Mouse (Mus musculus) frontal cortex, adult 2 months (tissue): ENCODE measurements around the gene Slc9c1. TPM values are rescaled to one million over a fixed set of nuclear protein-coding genes. Genes with fewer than 3 reads are reported as not detected.

ENCODE experiments used
- DNase-seq, 2 experiments: peaks; one replicate each; pipeline ENCODE4 v3.0.0; 2022; ENCODE audit warnings: low spot score in 1 of 2; ENCODE audit errors: extremely low spot score in 1 of 2
- polyA plus RNA-seq: library from polyadenylated mRNA; depleted of rRNA; stranded (reverse); fragments of >200 nt; gene quantifications from 2 replicates; pipeline ENCODE4 v1.2.3, GENCODE M21; 2012; rRNA removed

Gene Slc9c1
- polyA plus RNA-seq, 1 experiment, result not detected

DNA sequence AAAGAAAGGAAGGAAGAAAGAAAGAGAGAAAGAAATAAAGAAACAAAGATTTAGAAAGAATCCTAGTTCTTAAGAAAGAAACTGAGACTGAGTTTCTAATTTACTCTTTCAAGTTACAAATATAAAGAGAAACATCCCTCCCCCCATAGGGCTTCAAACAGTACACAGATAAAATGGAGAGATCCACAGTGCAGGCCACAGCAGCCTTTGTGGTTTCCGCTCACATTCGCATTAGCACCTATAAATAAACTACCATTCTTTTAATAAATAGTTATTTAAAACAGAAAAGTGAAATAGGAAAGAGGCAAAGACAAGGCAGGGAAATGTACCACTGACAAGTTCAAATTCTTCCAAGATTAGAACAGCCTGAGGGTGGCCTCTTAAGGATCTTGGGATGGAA, 89.7 kb downstream of the Slc9c1 start:
- DNase-seq, result no peak

DNA sequence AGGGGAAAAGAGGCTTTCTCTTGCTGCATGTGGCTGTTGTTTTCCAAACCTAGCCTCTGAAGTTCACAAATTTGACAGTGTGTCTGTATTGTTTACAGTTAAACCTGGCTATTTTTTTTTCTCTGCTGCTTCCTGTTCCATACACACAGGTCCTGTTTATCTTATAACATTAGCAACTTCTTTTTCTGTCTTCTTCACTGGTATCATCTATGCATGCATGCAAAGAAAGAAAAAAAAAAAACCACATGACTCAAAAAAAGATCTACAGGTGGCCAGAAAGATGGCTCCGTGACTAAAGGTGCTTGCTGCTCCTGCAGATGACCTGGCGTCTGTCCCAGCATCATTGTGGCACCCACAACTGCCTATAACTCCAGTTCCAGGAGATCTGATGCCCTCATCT, 90.2 kb downstream of the Slc9c1 start:
- no peak for DNase-seq

DNA sequence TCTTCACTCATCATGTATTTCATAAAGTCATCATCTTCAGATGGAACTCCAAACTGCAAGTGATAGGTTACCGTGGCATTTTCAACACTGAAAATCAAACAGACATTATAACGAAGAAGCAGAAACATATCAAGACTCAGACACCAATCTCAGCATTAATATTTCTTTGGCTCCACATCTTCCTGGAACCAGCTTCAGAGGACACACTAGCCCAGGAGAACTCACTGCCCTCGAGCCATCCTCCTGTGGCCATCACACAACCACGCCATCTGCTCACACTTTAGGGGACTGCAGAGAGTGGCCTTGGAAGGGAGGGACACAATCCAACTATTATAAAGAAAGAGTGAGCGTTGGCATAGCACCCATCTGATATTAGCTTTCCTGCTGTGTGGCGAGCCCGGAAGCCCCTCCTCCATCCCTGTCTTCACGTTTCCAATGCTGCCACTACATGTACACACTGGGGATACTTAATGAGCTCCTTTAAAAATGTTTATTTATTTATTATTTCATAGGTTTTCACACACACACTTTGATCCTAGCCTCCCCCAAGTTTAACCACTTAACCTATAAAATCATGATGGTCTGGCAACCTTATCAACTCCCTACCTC, 94.5 kb downstream of the Slc9c1 start:
- no peak for DNase-seq

DNA sequence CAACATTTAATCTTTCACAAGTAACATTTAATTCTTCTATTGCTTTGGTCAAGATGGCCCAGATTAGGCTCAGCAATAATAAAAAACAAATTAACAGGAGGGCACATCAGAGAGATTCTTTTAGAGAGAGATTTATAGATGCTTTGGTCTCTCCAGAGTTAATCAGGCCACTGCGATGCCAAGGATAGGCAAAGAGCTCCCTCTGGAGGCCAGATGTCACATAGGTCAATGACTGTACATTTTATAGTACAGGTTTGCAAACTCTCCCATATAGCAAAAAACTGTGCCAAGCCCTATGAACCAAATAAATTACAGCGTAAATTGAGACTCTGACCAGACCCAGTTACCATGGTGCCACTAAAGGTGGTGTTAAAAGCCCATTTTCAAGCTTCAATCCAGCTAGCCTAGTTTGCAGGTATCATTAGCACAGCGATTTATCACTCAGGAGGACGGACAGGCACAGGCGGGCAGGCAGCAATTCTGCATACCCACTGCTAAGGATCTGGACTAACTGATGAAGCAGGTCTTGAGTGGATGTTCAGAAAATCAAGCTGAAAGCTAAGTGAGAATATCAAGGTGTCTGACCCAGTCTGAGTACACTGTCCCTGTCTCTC, 95.3 kb downstream of the Slc9c1 start:
- DNase-seq, result peak in 1 of 2 experiments; percentile 86

DNA sequence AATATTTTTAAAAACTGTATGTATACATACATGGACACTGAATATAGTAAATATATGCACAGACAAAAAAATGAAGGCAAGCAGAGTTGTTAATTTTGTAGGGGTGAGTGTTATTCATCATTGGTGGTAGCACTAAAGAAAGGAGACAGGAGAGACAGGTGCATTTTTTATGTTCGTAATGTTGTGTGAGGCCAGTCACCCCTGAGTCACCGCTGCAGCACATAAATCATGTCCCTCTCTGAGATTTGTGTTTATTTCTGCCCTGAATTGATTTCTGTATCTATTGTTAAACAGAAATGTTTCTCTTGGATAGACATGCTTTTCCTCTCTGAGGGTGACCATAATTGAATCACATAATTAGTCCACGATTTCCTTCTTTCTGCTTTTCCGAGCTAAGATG, 97.3 kb downstream of the Slc9c1 start:
- no peak for DNase-seq

DNA sequence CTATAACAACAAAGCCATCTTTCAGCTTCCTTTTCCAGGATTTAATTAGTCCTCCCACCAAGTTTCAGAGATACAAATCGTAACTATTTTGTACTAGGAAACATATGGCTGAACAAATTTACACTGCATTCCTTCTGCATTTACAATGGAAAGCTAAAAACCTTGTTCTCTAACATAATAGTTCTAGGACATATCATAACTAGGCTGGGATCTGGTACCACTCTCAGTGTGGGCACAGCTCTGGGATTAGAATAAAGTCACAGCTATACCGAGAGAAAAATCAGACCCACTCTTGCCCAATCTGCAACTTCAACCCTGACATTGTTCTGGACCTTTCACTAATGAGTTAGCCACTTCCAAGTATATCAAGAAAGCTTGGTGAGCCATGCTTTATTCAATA, 100.7 kb downstream of the Slc9c1 start:
- DNase-seq, result no peak

DNA sequence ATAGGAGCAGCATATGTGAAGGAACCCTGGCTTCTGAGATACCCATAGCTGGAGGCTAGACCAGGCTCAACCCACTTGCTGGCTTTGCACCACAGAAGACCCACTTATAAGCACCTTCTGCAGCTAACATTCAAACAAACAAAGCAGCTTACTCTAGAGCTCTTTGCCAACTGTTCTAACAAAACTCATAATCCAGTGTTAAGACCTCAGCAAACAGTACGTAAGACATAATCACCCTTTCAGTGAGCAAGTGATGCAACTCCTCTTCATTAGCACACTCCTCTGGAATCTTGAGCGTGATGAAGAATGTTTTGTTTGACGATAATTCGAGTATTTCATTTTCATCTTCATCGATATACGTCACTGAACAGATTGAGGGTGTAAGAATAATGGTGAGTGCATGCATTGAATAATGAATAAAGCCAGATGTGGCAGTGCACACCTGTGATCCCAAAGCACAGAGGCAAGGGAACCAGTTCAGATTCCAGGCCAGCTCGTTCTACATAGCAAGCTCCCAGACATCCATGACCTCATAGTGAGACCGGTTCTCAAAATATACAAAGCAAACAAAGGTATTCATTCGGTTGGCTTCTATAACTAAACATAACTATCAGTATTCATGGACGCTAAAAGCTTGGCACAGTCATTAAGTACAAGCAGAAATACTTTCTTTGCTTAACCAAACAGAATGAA, 105.1 kb downstream of the Slc9c1 start:
- DNase-seq, result no peak

DNA sequence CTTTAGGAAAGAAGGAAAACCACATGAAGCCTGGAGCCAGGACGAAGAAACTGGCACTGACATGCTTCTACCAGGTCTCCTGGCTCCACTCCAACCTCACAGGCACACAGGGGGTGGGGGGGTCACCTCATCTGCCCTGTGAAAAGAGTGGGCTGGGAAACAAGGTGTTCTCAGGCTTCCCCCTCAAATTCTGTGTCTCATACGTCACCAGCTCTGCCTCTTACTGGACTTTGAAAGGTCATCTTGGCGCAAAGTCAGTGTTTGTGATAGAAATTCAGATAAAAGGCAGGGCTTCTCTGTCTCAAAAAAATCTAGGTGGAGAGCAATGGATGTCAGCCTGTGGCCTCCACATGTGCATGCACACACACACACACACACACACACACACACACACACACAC, 106.2 kb downstream of the Slc9c1 start:
- DNase-seq, result no peak

DNA sequence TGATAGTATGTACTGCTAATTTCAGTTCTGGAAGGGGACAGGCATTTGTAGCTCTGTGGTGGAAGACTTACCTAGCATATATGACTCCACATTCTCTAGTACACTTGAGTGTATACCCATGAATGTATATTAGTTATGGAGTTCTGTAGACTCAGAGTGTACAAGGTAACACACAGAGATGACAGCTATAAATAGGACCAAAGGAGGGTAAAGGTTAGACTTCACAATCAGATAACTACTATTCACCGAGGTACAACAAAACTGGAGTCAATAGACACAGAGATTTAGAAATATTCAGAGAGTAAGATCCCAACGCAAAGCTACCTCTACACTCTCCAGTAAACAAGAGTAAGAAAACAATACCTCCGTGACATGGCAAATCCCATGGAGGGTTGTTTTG, 108.8 kb downstream of the Slc9c1 start:
- DNase-seq, result no peak

DNA sequence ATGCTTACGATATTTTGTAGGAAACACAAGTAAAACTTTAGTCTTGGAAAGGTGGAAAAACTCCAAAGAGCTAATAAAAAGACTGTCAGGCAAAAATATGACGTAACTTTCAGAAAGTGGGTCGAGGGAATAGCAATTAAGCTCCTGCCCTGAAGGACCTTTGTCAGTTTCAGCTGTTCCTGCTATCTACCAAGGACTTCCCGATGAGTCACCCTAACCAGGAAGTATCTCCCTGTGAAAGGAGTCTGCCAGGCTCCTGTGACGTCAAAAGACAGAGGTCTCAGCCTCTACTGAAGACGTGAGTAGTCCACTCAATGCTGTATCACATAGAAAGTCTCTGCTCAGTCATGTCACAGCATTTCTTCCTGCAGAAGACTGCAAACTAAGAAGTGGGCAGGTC, 109.3 kb downstream of the Slc9c1 start:
- no peak for DNase-seq

DNA sequence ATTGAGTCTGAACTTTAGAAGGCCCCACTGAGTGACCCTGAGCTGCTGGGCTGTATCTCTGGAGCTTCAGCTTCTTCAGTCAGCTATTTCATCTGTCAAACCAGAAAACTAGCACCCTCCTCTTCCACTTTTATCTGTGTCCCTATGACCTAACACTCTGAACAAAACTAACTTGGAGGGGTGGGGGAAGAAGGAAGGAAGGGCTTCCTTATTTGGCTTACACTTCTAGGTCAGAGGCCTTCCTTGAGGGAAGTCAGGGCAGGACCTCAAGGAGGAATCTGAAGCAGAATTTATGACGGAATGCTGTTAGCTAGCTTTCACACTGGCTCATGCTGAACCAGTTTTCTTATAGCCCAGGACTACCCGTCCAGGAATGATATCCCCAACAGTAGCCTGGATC, 116.4 kb downstream of the Slc9c1 start:
- no peak for DNase-seq

DNA sequence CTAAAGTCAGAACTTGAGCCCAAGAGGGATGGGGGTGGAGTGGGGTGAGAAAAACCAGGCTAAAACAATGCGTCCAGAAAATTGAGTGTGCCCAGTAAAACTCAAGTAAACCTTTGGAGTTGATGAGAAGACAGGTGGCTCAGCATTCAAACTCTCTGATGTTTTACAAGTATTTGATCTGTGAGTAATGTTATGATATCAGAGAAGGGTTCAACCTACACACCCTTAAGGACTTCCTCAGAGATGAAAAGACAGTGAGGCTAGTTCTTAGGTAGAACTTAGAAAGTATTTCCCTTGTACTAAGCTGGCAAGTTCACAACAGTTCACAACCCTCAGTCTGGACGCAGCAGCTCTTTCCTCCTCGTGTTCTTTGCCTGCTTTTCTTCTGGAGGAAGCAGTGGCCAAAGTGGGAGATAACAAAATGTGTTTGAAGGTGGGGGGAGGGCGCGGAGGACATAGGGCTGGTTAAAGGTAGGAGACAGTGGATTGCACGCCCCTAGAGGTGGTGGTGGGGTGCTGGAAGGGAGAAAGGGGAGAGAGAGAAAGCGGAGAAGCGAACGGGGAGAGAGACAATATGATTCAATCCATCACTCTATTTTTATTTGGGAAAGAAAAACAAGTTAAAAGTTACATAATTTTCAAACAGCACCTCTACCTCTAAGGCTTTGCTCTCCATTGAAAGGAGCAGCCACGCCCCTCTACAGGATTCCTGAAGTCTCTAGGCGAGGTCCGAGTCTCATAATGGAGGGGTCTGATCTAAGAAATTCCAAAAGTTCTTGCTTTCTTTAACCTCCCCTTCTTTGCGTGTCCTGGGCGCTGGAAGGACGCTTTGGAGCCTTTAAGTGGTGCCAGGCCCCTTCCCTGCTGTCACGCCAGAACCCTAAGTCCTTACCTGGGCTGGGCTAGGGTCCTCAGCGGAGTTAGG, 118.2 kb downstream of the Slc9c1 start:
- DNase-seq, result no peak

DNA sequence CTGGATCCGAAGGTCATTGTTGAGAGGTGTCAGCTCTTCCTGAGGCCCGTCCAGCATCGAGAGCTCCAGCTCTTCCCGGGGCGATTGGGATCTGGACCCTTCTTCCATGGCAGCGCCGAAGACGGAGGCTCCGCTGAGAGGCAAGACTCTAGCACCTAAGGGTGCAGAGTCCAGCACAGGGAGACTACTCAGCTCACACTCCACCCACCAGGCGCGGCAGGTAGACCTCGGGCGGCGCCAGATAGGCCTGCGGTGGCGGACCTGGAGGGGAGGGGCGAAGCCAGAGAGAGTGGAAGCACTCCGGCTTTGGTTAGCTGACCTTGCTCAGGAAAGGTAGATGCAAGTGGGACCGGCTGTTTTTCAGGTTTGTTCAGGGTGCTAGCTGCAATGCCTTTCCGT, 118.8 kb downstream of the Slc9c1 start, which contains the start of gene BC016579:
Gene BC016579 (minus strand): TSS at position 135 of the 399 bp plus-strand sequence.
- no peak for DNase-seq

DNA sequence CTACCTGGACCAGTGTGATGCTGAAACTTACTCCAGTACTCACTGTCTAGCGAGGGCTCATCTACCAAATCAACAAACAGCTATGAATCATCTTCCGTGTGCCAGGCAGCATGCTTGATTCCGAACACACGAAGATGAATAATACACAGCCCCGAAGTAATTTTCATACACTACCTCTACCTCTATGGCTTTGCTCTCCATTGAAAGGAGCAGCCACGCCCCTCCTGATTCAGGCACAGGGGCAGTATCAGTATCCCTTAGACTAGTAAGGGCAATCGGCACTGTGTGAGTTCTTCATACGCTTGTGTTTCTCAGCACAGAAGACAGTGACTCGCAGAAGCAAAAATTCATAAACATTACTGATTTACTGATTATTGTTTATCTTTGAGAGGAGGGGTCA, 119.4 kb downstream of the Slc9c1 start:
- no peak for DNase-seq

Other genes with a start within 250 kb of the Slc9c1 start
- 95.4 and 112 TPM in 2 replicates for gene Cd200, start 126.3 kb upstream of the Slc9c1 start, polyA plus RNA-seq
- gene Gm609, start 42.3 kb upstream of the Slc9c1 start, polyA plus RNA-seq, result 0.44 and 0.50 TPM in 2 replicates
- gene Gm17783, start 3.3 kb upstream of the Slc9c1 start, polyA plus RNA-seq, result not detected in 2 replicates
- not detected in 2 replicates for gene Gcsam, start 75.1 kb downstream of the Slc9c1 start, polyA plus RNA-seq
- gene BC016579, start 118.8 kb downstream of the Slc9c1 start, polyA plus RNA-seq, result 0.13 and 0.44 TPM in 2 replicates
- 2.7 and 2.8 TPM in 2 replicates for gene Tmprss7, start 158.3 kb downstream of the Slc9c1 start, polyA plus RNA-seq
- 452 and 462 TPM in 2 replicates for gene Tagln3, start 189.3 kb downstream of the Slc9c1 start, polyA plus RNA-seq
- gene Abhd10, start 207.6 kb downstream of the Slc9c1 start, polyA plus RNA-seq, result 27.0 and 29.9 TPM in 2 replicates